Mouse (Mus musculus) spleen, adult 2 months (tissue): ENCODE results near the gene C2cd3.

ENCODE experiments used
- CTCF ChIP-seq: fragments of 200-500 bp; IDR thresholded peaks from 2 replicates; pipeline ENCODE4 v1.5.1; 2011; ENCODE audit warnings: mild to moderate bottlenecking, inconsistent platforms; ENCODE audit not compliant: insufficient read depth, insufficient read length, insufficient replicate concordance; ENCODE audit errors: extremely low read depth
- POLR2A ChIP-seq: fragments of 200-500 bp; IDR thresholded peaks from 2 replicates; pipeline ENCODE4 v1.6.1; 2011; ENCODE audit warnings: low read depth, low read length, inconsistent platforms

GRCm38 (mm10) chr7:100356324-100356723 is 15.7 kb upstream of the C2cd3 start:
- TF ChIP-seq CTCF (no peak), POLR2A (no peak)
